8 mouse cellular contexts compared by ENCODE assay signal in the genomic region with DNA sequence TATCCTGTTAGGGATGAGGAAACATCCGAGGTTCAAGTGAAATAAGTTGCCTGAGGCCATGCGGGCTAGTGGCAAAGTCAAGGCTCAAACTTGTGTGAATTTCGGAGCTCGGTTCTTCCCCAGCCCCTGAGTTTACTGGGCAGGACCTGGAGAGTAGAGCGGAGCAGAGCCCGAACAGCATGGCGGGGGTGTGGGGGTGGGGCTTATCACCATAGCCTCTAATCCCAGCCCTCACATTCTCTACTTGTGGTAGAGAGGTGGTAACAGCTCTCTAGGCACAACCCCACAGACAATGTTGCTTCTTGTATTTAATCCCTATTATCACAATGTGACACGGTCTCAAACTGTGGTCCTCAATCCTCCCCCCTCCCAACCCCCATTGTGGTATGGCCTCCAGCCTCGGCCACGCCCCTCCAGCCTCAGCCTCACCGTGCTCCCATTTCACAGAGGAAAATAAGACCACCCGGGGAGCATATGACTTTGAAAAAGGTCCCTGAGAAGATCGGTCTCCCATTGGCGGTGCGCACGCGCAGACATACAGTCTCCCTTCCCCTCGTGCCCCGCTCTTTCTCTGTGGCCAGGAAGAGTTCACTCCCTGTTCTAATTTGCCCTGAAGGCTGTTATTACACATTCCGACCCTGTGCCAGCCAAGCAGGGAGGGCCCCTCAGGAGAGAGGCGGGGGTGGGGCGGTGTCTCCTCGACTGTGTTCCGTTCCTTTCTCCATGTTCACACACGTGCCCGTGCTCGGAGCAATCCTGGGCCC. TPM values are rescaled to one million over a fixed set of nuclear protein-coding genes. Genes with fewer than 3 reads are reported as not detected.
DNase-seq lines count a peak whose midpoint lies in the region; ATAC-seq lines count a peak whose summit lies in the region.

No protein-coding gene starts in this region.

- H3K27me3 ChIP-seq in limb, embryonic 12.5 days, result peaks cover 21% of the 10 kb centered on the region; the same call in 1 of the 2 replicates
- H3K27me3 ChIP-seq in midbrain, embryonic 12.5 days, result peaks cover 74% of the 10 kb centered on the region

- WGBS in limb, embryonic 12.5 days, result 3% methylated on average over 27 of the region's 27 CpGs
- WGBS in midbrain, embryonic 12.5 days, result 3% methylated on average over 27 of the region's 27 CpGs

- 0 out of 2 replicates have a peak overlapping the region, but pooled peaks have one; percentile 23 for H3K9ac ChIP-seq in limb, embryonic 12.5 days (replicated peaks)
- peak overlapping the region; percentile 41 for H3K9ac ChIP-seq in midbrain, embryonic 12.5 days (replicated peaks)

- H3K9me3 ChIP-seq in limb, embryonic 12.5 days, result no peaks in the 10 kb centered on the region
- no peaks in the 10 kb centered on the region for H3K9me3 ChIP-seq in midbrain, embryonic 12.5 days

- peaks cover 36% of the 10 kb centered on the region for H3K4me1 ChIP-seq in limb, embryonic 12.5 days (replicated peaks)
- H3K4me1 ChIP-seq in midbrain, embryonic 12.5 days, result peaks cover 26% of the 10 kb centered on the region

- H3K27ac ChIP-seq in limb, embryonic 12.5 days, result 0 out of 2 replicates have a peak overlapping the region, but pooled peaks have one; percentile 20
- H3K27ac ChIP-seq in midbrain, embryonic 12.5 days (replicated peaks), result no peak overlapping the region

- peak; percentile 39 to 62 for ATAC-seq in hematopoietic stem cell, adult 5-6 weeks (replicated peaks in 1 of 2; ENCODE audit: insufficient read depth in 1 of 2, low FRiP score in 2 of 2, low TSS enrichment in 1 of 2, low read depth in 1 of 2, poor library complexity in 2 of 2, severe bottlenecking in 2 of 2)
- peak; percentile 50 for ATAC-seq in limb, embryonic 12.5 days (ENCODE audit: insufficient number of reproducible peaks, insufficient read depth, low FRiP score, low TSS enrichment, low read depth)
- ATAC-seq in midbrain, embryonic 12.5 days (ENCODE audit: low FRiP score, low read depth), result peak; percentile 76

- peak overlapping the region; percentile 58 for H3K4me2 ChIP-seq in limb, embryonic 12.5 days
- peak overlapping the region; percentile 53 for H3K4me2 ChIP-seq in midbrain, embryonic 12.5 days (replicated peaks)

- DNase-seq in thymus, postnatal 0 days (ENCODE audit: low spot score), result peak; percentile 42
- DNase-seq in thymus, adult 18-20 months, result no peak
- DNase-seq in embryo, embryonic 10.5 days (ENCODE audit: low spot score), result peak; percentile 75
- peak; percentile 43 for DNase-seq in yolk sac, embryonic 10.5 days (ENCODE audit: low spot score)
- DNase-seq in ovary, postnatal 14 days (ENCODE audit: low spot score), result no peak

- H3K4me3 ChIP-seq in limb, embryonic 12.5 days (replicated peaks), result peak overlapping the region; percentile 30
- peak overlapping the region; percentile 28 for H3K4me3 ChIP-seq in midbrain, embryonic 12.5 days

- no peaks in the 10 kb centered on the region for H3K36me3 ChIP-seq in limb, embryonic 12.5 days
- no peaks in the 10 kb centered on the region for H3K36me3 ChIP-seq in midbrain, embryonic 12.5 days

RNA-seq across cellular contexts. Expression of a gene that starts 10.8 kb away (rescaled TPM):
- polyA plus RNA-seq in thymus, postnatal 0 days (2015; fragmentation: Nextera tagmentation; extraction: Ambion mirVana), result 1.1 TPM in 2 replicates
- 0.25 and 0.69 TPM in 2 replicates for total RNA-seq in hematopoietic stem cell, adult 5-6 weeks (2017)
- polyA plus RNA-seq in limb, embryonic 12.5 days (2016; fragmentation: Nextera tagmentation; extraction: Ambion mirVana), result 2.5 and 3.4 TPM in 2 replicates
- polyA plus RNA-seq in midbrain, embryonic 12.5 days (2016; fragmentation: Nextera tagmentation; extraction: Ambion mirVana), result 0.20 and 0.69 TPM in 2 replicates

RNA-seq across cellular contexts. Expression of a gene that starts 43.4 kb away (rescaled TPM):
- 134 and 147 TPM in 2 replicates for polyA plus RNA-seq in thymus, postnatal 0 days (2015; fragmentation: Nextera tagmentation; extraction: Ambion mirVana)
- total RNA-seq in hematopoietic stem cell, adult 5-6 weeks (2017), result 68.2 and 75.9 TPM in 2 replicates
- polyA plus RNA-seq in limb, embryonic 12.5 days (2016; fragmentation: Nextera tagmentation; extraction: Ambion mirVana), result 69.5 and 75.3 TPM in 2 replicates
- 60.6 and 62.0 TPM in 2 replicates for polyA plus RNA-seq in midbrain, embryonic 12.5 days (2016; fragmentation: Nextera tagmentation; extraction: Ambion mirVana)

Comparison
In these comparisons a context has a peak if more than half of its experiments do, and no peak if none do; other contexts are left out.
1. DNase-seq: peak in thymus, postnatal 0 days (single experiment), embryo, embryonic 10.5 days (single experiment) and yolk sac, embryonic 10.5 days (single experiment); none in thymus, adult 18-20 months (0 of 2) and ovary, postnatal 14 days (single experiment).
2. Peak in every context shown above with its lines, with median percentiles within 50 percentile points of each other: ATAC-seq.